Mouse (Mus musculus) cerebellum, adult 18-20 months (tissue): ENCODE results near the gene Ckm.

Experiments
- DNase-seq, 2 experiments: peaks; one replicate each; pipeline ENCODE4 v3.0.0; 2021

Gene Ckm

DNA sequence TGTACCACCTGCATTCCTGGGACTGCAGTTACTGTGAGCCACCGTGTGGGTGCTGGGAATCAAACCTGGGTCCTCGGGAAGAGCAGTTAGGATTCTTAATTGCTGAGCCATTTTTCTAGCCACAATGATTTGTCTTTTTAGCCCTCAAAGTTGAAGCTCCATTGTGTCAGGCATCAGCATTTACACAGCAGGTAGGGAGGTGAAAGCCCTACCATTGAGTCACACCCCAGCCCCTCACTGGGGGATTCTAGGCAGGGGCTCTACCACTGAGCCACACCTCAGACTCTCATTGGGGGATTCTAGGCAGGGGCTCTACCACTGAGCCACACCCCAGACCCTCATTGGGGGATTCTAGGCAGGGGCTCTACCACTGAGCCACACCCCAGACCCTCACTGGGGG is 31.7 kb downstream of the Ckm start:
- no peak for DNase-seq

DNA sequence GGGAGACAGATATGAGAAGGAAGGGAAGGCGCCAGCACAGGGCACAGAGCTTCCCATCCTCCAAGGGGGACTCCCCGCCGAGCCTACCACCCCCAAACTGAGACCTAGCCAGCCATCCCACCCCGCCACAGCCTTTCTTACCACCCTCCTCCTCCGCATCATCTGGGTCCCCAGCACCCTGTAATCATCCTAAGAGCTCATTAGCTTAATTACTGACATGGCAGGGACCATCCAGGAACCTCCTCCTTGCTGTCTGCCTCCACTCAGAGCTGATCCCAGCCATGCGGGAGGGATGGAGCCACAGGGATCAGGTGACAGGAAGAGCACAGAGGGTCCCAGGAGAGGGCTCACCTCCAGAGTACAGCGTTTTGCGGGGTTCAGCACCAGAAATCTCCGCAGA is 32.5 kb downstream of the Ckm start:
- DNase-seq: no peak

DNA sequence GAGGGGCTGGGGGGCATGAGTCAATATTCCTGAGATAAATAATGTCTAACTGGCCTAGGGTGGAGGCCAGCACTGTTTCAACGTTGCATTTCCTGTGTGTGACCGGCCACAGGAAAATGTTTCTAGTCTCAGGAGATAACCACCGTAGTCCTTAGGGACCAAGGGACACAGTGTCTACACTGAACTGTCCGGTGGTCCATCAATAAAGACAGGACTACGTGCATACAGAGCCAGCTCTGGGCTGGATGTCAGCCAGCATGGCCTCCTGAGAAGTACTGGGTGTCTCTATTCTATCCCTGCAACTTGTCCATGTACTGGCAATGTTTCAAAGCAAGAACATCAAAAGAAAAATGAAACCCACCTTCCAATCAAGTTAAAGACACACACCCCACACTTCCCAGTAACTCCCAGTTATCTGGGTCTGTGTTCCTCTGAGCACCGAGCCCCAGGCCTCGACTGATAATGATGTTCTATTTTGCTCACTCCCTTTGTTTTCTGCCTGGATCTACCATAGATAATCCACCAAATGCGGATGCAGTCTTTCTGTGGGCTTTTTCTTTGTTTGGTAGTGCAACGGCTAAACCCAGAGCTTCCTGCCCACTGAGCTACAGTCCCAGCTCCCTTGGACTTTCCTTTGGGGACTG is 37.0 kb downstream of the Ckm start:
- DNase-seq: no peak

DNA sequence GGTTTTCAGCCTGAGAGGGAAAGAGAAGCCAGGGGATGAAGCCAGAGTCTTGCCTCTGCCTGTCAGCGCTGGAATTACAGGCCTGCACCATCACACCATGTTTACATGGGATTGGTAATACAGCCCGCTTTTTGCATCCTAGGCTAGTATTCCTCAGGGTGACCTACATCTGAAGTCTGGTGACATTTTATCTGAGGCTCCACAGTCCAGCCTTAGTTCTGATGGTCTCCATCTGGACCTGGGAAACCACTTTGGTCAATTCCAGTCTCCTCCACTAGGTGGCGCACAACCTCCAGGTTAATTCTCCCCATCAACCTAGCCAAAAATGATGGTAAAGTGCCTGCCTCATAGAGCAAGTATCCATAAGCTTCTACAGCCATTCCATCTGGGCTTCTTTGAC is 38.8 kb downstream of the Ckm start:
- DNase-seq: peak; percentile 89 to 91

DNA sequence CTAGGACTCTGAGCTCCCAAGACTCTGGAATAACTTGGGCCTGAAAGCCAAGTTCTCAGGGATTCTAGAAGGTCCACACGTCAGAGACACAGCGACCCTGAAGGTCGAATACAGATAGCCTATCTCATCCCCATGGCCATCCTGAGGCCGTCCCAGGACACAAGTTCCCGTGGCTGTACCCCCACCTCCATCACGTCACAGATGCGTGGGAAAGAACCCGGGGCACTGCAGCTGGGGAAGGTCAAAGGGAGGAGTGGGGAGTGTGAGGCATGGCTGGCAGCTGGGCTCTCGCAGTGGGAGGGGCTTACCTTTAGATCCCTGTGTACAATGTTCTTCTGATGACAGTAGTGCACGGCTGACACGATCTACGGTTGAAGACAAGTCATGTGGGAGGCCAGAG is 40.2 kb downstream of the Ckm start:
- no peak for DNase-seq

DNA sequence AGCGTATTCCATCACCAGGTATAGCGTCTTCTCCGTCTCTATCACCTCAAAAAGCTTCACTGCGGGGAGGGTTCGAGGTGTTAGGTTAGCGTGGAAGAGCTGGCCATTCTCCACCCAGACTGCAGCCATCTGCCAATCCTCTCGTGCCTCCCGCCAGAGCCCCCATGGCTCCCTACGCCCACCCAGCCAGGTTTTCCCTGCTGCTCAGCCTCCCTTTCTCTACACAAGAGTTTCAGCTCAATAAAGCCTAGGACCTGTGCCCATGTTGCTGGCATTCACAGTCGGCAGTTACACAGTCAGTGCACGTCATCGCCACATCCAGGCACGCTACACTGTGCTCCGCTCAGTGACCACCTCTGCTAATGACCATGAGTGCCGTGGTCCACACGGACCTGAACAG is 43.1 kb downstream of the Ckm start:
- peak; percentile 58 to 67 for DNase-seq

DNA sequence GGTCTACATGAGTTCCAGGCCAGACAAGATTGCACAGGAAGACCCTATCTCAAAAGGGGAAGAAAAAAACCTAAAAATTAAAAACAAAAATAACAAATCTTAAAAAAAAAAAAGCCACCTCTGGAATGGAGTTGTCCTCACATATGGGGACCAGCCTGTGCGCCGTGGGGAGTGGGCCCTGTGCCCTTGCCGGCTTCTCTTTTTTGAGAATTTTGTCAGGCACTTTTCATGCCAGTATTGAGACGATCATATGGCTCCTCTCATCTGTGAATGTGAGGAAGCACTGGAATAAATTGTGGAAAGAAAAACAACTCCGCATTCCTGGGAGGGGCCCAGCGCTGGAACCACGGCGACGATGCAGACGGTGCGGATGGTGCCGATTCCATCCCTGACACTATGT is 44.6 kb downstream of the Ckm start:
- no peak for DNase-seq

DNA sequence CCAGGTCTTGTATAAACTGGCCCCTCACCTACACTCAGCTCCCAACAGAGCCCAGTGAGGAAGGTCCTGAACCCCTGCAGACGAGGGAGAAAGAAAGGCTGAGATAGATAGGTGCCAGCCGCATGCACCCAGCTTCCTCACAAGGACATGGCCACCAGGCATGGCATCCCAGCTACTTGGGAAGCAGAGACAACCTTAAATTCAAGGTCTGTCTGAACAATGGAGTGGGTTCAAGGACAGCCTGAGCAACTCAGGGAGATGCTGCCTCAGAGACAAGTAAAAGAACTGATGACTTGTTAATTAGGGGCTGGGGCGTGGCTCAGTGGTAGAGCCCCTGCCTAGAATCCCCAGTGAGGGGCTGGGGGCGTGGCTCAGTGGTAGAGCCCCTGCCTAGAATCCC is 50.6 kb downstream of the Ckm start:
- DNase-seq: no peak

DNA sequence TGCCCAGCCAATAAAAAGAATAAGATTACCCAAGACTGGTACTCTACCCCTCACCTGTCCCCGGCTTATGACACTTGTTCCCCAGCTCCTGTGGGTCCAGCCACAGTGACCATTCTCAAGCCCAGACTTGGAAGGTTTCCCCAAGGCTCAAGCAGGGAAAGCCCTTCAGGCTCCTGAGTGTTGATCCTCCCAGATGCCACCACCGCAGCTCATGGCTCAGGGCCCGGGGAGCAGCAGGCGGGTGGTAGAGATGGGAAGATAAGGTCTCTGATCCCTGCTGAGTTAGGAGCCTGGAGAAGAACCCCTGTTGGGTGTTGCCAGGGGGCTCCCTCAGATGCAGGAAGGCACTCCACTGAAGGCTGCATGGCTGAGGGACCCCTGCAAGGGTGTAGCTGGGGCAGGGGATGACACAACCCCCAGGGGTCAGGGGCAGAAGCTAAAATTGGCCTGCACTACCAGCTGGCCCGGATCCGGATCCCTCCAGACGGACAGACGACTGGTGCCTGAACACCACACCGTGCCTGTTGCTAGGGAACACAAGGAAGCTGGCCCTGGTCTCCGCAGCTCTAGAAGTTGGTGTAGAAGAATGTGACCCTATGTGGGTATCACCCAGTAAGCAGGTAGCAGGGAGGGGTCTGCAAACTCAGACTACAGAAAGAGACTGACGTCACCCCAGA is 51.4 kb downstream of the Ckm start:
- DNase-seq: peak; percentile 21 to 28

DNA sequence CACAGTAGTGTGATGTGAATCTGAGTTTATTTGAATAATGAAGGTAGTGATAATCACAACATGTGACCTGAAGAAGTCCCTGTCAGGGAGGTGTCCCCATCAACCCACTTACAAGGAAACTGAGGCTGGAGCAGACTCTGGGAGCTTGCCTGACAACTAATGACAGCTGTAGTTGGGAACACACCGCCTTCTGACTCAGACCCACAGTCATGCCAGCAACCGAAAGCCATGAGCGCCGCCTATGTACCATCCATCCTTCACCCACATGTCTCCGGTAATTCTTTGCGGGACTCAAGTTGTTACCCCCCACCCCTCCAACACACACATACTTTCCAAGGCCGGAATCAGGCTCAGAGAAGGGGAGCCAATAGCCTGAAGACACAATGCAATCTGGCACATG is 52.1 kb downstream of the Ckm start:
- no peak for DNase-seq

DNA sequence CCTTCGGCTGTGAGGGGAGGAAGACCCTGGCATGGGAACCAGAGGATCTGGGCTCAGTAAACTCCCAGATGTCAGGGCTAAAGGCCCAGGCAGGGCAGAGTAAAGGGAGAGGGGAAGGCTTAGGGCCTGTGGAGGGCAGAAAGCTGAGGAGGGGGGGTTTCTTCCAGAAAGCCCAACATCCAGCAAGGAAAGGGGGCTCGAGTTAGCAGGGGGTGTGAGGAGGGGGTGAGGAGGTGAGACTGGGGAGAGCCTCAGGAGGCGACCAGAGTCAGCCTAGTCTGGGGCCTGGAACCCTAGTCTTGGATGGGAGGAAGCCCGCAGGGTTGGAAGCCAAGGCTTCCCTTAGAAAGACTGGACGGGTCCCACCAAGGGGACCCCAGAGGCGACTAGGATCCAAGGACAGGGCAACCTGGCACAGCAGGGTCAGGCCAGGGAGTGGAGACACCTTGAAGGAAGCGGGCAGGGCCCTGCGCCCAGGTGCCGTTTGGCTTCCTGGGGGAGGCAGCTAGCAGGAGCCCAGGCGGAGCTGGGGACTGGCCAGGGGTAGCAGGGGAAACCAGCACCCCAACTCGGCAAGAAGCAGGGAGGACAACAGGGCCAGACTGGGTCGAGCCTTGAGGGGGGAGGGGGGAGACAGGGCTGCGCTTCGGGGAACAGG is 53.0 kb downstream of the Ckm start:
- peak; percentile 32 to 43 for DNase-seq

DNA sequence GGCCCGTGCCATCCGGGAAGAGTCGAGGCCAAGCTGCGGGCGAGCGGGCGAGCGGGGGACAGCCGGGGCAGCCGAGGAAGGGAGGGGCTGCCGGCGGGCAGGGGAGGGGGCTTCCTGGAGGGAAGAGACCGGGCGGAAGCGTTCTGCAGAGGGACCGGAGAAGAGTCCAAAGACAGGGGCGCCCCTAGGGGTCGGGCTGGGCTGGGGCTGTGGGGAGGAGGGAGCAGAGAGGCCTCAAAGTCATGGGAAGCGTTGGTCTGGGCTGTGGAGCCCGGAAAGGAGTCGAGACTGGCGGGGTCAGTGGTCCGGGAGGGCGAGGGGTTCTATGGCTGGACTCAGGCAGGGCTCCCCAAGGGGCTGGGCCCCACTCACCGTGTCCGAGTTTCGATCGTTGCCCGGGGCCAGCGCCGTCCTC is 53.5 kb downstream of the Ckm start:
- DNase-seq: peak; percentile 37 to 49

DNA sequence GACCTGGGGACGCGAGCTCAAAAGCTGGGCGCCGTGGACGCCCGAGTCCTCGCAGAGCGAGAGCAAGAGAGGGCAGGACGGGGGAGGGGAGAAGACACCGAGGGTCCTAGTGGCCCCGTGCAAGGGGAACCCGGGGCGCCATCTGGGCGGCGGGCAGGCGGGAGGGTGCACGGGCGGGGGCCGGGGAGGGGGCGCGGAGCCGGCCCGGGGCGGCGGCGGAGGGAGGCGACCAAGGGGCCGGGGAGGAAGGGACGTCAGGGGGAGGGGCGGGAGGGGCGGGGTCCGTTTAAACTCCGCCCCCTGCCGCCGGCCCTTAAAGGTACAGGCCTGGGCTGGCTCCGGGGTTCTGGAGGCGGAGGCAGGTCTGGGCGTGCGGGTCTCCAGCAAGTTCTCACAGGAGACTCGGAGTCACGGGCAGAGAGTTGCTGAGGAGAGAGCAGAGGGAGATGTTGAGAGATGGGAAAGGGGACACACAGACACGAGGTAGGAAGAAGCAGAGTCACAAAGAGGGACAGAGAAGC is 54.1 kb downstream of the Ckm start, which contains the start of gene Mark4:
TSS of gene Mark4 (minus strand) at position 231 of the 521 bp plus-strand sequence.
- peak; percentile 71 to 81 for DNase-seq

DNA sequence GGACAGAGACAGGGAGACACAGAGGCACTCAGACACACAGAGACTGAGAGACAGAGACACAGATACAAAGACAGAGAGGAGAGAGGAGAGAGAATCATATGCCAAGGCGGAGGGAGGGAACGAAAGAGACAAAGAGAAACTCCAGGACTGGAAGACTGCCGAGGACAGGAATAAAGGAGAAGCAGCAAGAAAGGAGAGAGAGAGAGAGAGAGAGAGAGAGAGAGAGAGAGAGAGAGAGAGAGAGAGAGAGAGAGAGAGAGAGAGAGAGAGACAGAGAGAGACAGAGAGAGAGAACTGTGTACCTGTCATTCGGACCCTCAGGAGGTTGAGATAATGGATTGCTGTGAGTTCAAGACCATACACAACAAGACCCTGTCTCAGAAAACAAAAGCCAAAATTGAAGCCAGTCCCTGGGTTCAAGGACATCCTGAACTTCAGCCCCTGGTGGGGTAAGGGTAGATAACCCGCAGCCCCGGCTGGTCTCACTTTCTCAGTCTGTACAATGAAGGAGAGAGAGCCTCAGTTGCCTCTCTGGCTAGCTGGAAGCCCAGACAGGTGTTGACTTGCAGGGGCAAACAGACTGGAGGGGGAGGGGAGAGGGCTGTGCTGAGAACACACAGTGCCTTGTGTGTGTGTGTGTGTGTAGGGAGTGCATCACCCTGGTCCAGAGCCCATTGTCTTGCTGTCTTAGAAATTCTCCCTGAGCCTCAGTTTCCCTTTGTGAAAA is 54.7 kb downstream of the Ckm start:
- DNase-seq: no peak

DNA sequence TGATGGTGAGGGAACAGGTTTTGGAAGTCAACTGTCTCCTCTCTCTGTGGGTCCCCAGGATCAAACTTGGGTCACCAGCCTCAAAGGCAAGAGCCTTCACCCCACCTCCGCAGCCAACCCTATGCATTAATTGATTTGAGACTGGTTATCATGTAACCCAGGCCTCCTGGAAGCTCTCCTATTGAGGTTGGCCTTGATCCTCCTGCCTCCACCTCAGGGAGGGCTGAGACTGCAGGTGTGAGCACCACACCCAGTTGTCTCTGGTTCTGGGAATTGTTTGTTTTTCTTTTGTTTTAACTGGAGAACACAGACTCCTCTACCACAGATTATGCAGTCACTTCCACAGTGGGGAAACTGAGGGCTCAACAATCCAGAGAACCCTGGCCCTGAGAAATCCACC is 55.9 kb downstream of the Ckm start:
- no peak for DNase-seq

DNA sequence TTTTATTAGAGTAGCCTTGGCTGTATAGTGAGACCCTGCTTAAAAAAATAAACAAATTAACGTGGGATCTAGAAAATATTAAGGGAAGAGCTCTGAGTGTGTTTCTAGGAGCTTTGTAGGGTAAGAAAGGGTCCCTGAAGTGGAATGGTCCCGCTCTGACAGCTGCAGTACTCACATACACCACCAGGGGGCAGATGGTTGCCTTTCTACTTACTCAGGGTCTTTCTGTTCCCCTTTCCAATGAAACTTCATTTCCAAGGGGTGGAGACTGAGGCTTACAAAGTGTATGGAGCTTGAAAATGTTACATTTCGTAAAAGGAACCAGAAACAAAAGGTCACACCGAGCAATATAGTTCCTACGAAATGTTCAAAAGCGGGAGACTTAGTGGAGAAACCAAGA is 56.9 kb downstream of the Ckm start:
- peak; percentile 60 to 76 for DNase-seq

DNA sequence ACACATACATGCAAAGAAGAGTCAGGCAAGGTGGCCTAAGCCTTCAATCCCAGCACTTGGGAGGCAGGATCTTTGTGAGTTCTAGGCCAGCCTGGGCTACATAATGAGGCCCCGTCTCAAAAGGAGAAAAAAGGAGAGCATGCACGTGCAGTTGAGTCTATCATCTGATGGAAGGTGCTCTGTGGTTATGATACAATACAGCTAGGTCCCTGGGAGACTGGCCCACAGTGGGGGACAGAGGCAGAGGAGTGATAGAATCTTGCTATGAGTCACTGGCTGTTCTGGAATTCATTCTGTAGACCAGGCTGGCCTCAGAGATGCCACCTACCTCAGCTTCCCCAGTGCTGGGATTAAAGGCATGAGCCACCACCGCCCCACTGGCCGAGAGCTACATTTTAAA is 57.9 kb downstream of the Ckm start:
- no peak for DNase-seq

DNA sequence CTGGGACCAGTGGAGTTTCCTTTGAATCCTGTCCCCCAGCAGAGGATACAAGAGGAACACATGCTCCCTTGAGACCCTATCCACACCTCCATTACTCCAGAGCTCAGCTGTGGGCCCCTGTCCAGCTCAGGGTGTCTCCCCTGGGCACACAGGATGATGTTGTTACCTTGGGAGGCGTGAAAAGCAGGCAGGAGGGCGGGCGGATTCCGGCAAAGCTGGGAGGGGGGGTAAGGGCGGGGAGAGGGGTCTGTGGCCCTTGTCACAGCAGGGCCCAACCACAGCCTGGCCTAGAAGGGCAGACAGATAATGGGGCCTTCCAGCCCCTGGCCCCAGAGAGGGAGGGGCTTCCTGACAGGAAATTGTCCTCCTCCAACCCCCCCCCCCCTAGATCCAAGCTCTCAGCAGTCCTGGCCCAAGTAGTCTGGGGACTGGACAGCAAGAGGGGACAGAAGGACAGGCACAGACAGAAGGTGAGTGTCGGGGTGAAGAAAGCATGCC is 58.4 kb downstream of the Ckm start, which contains the start of gene Exoc3l2:
TSS of gene Exoc3l2 (plus strand) at position 448 of the 498 bp plus-strand sequence.
- DNase-seq: no peak

DNA sequence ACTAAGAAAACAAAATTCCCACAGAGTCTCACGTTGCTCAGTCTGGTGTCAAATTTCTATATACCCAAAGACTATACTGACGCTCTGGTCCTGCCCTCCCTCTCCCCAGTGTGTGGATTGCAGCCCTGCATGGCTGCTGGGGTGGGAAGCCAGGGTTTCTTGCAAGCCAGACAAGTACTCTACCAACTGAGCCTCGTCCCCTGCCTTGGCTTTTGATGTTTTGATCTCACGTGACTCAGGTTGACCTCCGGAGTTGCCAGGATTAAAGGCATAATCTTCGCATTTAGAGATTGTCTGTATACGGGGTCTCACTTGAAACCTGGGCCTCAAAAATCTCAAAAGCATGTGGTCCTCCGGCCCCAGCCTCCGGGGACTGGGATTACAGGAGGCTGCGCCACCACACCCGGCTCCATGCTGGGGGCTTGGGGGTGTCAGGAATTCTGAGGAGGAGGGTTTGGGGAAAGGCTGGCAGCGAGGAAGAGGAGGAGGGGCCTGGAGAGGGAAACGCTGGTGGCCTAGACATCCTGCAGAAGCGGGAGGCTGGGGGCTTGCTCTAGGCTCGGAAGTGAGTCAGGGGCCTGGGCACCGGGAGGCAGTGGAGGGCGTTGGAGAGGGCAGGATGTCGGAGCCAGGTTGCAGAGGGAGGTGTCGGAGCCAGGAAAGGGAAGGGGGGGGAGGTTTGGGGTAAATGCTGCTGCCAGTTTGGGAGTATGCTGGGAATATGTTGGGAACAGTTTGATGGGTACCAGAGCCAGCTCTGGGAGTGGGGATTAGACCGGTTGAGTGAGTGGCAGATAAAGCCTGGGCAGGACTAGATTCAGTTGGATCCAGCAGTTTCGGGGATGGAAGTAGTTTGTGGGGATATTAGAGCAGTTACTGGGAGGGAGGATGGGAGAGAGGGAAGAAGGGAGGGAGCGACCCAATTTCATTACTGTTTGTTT is 60.1 kb downstream of the Ckm start:
- no peak for DNase-seq

DNA sequence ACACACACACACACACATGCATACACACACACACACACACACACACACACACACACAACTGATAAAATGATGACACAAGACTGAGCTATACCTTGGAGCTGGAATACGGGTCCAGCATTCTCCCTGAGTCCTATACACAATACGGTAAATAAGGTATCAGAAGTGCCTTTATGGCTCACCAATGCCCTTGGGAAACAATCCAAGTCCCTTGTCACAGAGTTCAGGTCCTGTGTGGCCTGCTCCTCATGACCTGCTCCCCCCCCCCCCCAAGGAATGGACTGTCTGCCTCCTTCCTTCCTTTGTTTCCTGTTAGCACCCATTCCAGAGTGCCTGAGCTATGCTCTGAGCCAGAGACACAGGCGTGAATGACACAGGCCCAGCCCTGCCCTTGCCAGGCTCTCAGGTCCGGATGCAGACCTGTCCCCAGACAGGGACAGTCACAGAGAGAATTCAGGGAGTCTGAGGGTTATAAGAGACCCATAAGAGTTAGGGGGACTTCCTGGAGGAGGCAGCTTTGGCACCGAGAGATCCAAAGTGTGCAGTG is 62.1 kb downstream of the Ckm start:
- no peak for DNase-seq

DNA sequence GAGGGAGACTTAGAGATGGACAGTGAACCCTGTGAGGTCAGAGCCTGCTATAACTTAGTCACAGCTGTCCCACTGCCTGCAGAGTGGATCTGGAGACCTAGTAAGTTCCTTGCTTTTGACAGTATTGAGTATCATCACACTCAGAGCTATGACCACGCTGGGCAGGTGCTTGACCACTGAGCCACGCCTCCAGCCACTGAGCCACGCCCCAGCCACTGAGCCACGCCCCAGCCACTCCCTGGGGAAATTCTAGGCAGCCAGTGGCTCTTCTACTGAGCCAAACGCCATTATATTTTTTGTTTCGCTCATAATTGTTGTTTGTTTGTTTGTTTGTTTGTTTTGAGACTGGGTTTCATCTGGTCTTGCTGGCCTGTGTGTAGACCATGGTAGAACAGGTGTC is 63.1 kb downstream of the Ckm start:
- DNase-seq: no peak

DNA sequence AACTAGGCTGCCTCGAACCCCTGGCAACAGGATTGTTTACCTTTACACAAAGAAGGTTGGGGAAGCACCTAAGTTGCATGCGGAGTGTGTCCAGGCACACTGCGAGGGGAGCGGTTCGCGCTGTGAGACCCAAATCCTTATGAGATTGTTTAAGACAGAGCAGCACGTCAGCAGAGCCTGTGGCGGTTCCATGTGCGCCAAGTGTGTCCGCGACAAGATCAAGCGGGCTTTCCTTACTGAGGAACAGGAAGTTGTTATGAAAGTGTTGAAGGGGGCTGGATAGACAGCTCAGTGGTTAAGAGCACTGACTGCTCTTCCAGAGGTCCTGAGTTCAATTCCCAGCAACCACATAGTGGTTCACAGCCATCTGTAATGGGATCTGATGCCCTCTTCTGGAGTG is 63.7 kb downstream of the Ckm start:
- no peak for DNase-seq
